Mouse (Mus musculus) heart, embryonic 12.5 days (tissue): ENCODE measurements at regions not wholly inside any gene's neighbourhood (a gene's known extent, or its start where the extent isn't known, plus 50 kb on each side); places are given as distances from the start of the nearest gene placed in this dataset.

Experiments used
- ATAC-seq: fragments of 200-750 bp; cut with Nextera tagmentation; 2 replicates; pipeline ENCODE4 v1.8.0; 2017; ENCODE audit warnings: moderate TSS enrichment, moderate library complexity; ENCODE audit not compliant: insufficient number of reproducible peaks, low FRiP score
- H3K27ac ChIP-seq: fragments of 300-500 bp; sonication (generic); 2 replicates; pipeline ENCODE4 v1.5.1; 2016; ENCODE audit warnings: mild to moderate bottlenecking, moderate library complexity; ENCODE audit not compliant: poor library complexity, severe bottlenecking
- H3K27me3 ChIP-seq: fragments of 300-500 bp; sonication (generic); replicated peaks from 2 replicates; pipeline ENCODE4 v1.6.1; 2016; ENCODE audit warnings: mild to moderate bottlenecking, moderate library complexity
- H3K36me3 ChIP-seq: fragments of 300-500 bp; sonication (generic); 2 replicates; pipeline ENCODE4 v1.6.1; 2016; ENCODE audit warnings: mild to moderate bottlenecking, moderate library complexity
- H3K4me1 ChIP-seq: fragments of 300-500 bp; sonication (generic); replicated peaks from 2 replicates; pipeline ENCODE4 v1.6.1; 2016; ENCODE audit warnings: mild to moderate bottlenecking
- H3K4me2 ChIP-seq: fragments of 300-500 bp; sonication (generic); 2 replicates; pipeline ENCODE4 v1.6.1; 2016; ENCODE audit warnings: mild to moderate bottlenecking, moderate library complexity
- H3K4me3 ChIP-seq: fragments of 300-500 bp; sonication (generic); 2 replicates; pipeline ENCODE4 v1.5.1; 2016; ENCODE audit warnings: mild to moderate bottlenecking
- H3K9ac ChIP-seq: fragments of 300-500 bp; sonication (generic); 2 replicates; pipeline ENCODE4 v1.6.1; 2016; ENCODE audit warnings: mild to moderate bottlenecking, moderate library complexity
- H3K9me3 ChIP-seq: fragments of 300-500 bp; sonication (generic); replicated peaks from 2 replicates; pipeline ENCODE4 v1.6.1; 2016; ENCODE audit warnings: mild to moderate bottlenecking, moderate library complexity
- WGBS: fragments of 180-500 bp; shearing (Covaris S2); methylation state at CpG from one replicate; pipeline ENCODE4 v1.1.7; 2016; 5-methylcytosine and 5-hydroxymethylcytosine counted together

GRCm38 (mm10) chr11:63754826-63755225 is 167.3 kb downstream of the Hs3st3b1 start:
- H3K36me3 ChIP-seq: no peaks in the 10 kb centered on the region
- no peaks in the 10 kb centered on the region for H3K27me3 ChIP-seq
- ATAC-seq: no peak
- H3K4me3 ChIP-seq: no peak overlapping the region
- peaks cover 12% of the 10 kb centered on the region for H3K4me1 ChIP-seq
- H3K9me3 ChIP-seq: no peaks in the 10 kb centered on the region
- 53% methylated on average over 3 of the region's 3 CpGs for WGBS
- no peak overlapping the region for H3K9ac ChIP-seq
- no peak overlapping the region for H3K27ac ChIP-seq
- H3K4me2 ChIP-seq: no peak overlapping the region

GRCm38 (mm10) chr11:63758313-63758712 is 163.8 kb downstream of the Hs3st3b1 start:
- 72% methylated on average over 3 of the region's 3 CpGs for WGBS
- no peak overlapping the region for H3K4me2 ChIP-seq
- H3K9ac ChIP-seq: no peak overlapping the region
- H3K27ac ChIP-seq: no peak overlapping the region
- no peak overlapping the region for H3K4me3 ChIP-seq
- no peaks in the 10 kb centered on the region for H3K4me1 ChIP-seq
- H3K36me3 ChIP-seq: no peaks in the 10 kb centered on the region
- no peaks in the 10 kb centered on the region for H3K27me3 ChIP-seq
- no peak for ATAC-seq
- no peaks in the 10 kb centered on the region for H3K9me3 ChIP-seq

GRCm38 (mm10) chr11:63761561-63761960 is 160.5 kb downstream of the Hs3st3b1 start:
- Histone ChIP-seq H3K4me1 (no peaks in the 10 kb centered on the region), H3K4me3 (no peak overlapping the region), H3K27me3 (no peaks in the 10 kb centered on the region), H3K9me3 (no peaks in the 10 kb centered on the region), H3K36me3 (no peaks in the 10 kb centered on the region), H3K9ac (no peak overlapping the region), H3K27ac (no peak overlapping the region), H3K4me2 (no peak overlapping the region)
- WGBS: 62% methylated on average over 6 of the region's 6 CpGs
- no peak for ATAC-seq

- 59% methylated on average over 10 of the region's 10 CpGs for WGBS
- Histone ChIP-seq H3K9ac (no peak overlapping the region), H3K36me3 (no peaks in the 10 kb centered on the region), H3K27ac (no peak overlapping the region), H3K9me3 (no peaks in the 10 kb centered on the region; the same call in 1 of the 2 replicates), H3K4me3 (no peak overlapping the region), H3K4me2 (no peak overlapping the region), H3K27me3 (no peaks in the 10 kb centered on the region), H3K4me1 (no peaks in the 10 kb centered on the region)
- no peak for ATAC-seq
Observed at GRCm38 (mm10) chr11:63767631-63768250, 154.3 kb downstream of the Hs3st3b1 start.

- Histone ChIP-seq H3K9me3 (no peaks in the 10 kb centered on the region; the same call in 1 of the 2 replicates), H3K4me3 (no peak overlapping the region), H3K27me3 (no peaks in the 10 kb centered on the region), H3K4me1 (no peaks in the 10 kb centered on the region), H3K36me3 (no peaks in the 10 kb centered on the region), H3K4me2 (no peak overlapping the region), H3K9ac (no peak overlapping the region), H3K27ac (no peak overlapping the region)
- ATAC-seq: no peak
- WGBS: 94% methylated on average over 2 of the region's 2 CpGs
Observed at GRCm38 (mm10) chr11:63769738-63770137, 152.4 kb downstream of the Hs3st3b1 start.

GRCm38 (mm10) chr11:63775382-63775781 is 146.7 kb downstream of the Hs3st3b1 start:
- H3K9ac ChIP-seq: no peak overlapping the region
- no peaks in the 10 kb centered on the region for H3K9me3 ChIP-seq
- 52% methylated on average over 6 of the region's 6 CpGs for WGBS
- H3K27me3 ChIP-seq: no peaks in the 10 kb centered on the region
- no peak overlapping the region for H3K4me3 ChIP-seq
- no peak for ATAC-seq
- H3K4me2 ChIP-seq: no peak overlapping the region
- no peaks in the 10 kb centered on the region for H3K36me3 ChIP-seq
- no peaks in the 10 kb centered on the region for H3K4me1 ChIP-seq
- H3K27ac ChIP-seq: no peak overlapping the region

- no peak overlapping the region for H3K4me3 ChIP-seq
- ATAC-seq: no peak
- H3K36me3 ChIP-seq: no peaks in the 10 kb centered on the region
- no peak overlapping the region for H3K4me2 ChIP-seq
- WGBS: 67% methylated on average over 6 of the region's 6 CpGs
- H3K27ac ChIP-seq: no peak overlapping the region
- peaks cover 5% of the 10 kb centered on the region; the same call in 1 of the 2 replicates for H3K9me3 ChIP-seq
- H3K4me1 ChIP-seq: no peaks in the 10 kb centered on the region
- peaks cover under 1% of the 10 kb centered on the region; the same call in 1 of the 2 replicates for H3K27me3 ChIP-seq
- no peak overlapping the region for H3K9ac ChIP-seq
Observed at GRCm38 (mm10) chr11:63779371-63779770, 142.7 kb downstream of the Hs3st3b1 start.

- H3K4me1 ChIP-seq: 0 out of 2 replicates have a peak, but pooled peaks cover 3% of the 10 kb centered on the region
- peaks cover 5% of the 10 kb centered on the region; the same call in 1 of the 2 replicates for H3K9me3 ChIP-seq
- ATAC-seq: no peak
- peaks cover 3% of the 10 kb centered on the region; the same call in 1 of the 2 replicates for H3K27me3 ChIP-seq
- H3K27ac ChIP-seq: no peak overlapping the region
- no peaks in the 10 kb centered on the region for H3K36me3 ChIP-seq
- H3K4me3 ChIP-seq: no peak overlapping the region
- H3K9ac ChIP-seq: no peak overlapping the region
- 77% methylated on average over 19 of the region's 19 CpGs for WGBS
- no peak overlapping the region for H3K4me2 ChIP-seq
Observed at GRCm38 (mm10) chr11:63781967-63782915, 139.8 kb downstream of the Hs3st3b1 start.

GRCm38 (mm10) chr11:63785281-63785886 is 136.7 kb downstream of the Hs3st3b1 start:
- 45% methylated on average over 8 of the region's 8 CpGs for WGBS
- peaks cover 5% of the 10 kb centered on the region; the same call in 1 of the 2 replicates for H3K9me3 ChIP-seq
- H3K9ac ChIP-seq: no peak overlapping the region
- H3K4me2 ChIP-seq: no peak overlapping the region
- H3K27ac ChIP-seq: no peak overlapping the region
- no peak for ATAC-seq
- H3K27me3 ChIP-seq: peaks cover 3% of the 10 kb centered on the region; the same call in 1 of the 2 replicates
- H3K36me3 ChIP-seq: no peaks in the 10 kb centered on the region
- 0 out of 2 replicates have a peak, but pooled peaks cover 10% of the 10 kb centered on the region for H3K4me1 ChIP-seq
- no peak overlapping the region for H3K4me3 ChIP-seq

GRCm38 (mm10) chr11:63785965-63786364 is 136.1 kb downstream of the Hs3st3b1 start:
- Histone ChIP-seq H3K4me1 (peaks cover 12% of the 10 kb centered on the region), H3K4me2 (no peak overlapping the region), H3K27me3 (peaks cover 3% of the 10 kb centered on the region; the same call in 1 of the 2 replicates), H3K9ac (no peak overlapping the region), H3K27ac (no peak overlapping the region), H3K9me3 (peaks cover 5% of the 10 kb centered on the region; the same call in 1 of the 2 replicates), H3K36me3 (no peaks in the 10 kb centered on the region), H3K4me3 (no peak overlapping the region)
- no peak for ATAC-seq
- whole genome bisulfite sequencing: 71% methylated on average over 4 of the region's 4 CpGs
